Mouse (Mus musculus): ENCODE data around the gene 6030408B16Rik. TPM values are rescaled to one million over a fixed set of nuclear protein-coding genes. Genes with fewer than 3 reads are reported as not detected.

Gene 6030408B16Rik
- total RNA-seq, 4 experiments from 2014 or later: 0.49 to 0.91 (median 0.71) TPM

- DNase-seq: no peak
Measured at GRCm38 (mm10) chr15:101297988-101298387, 5.0 kb downstream of the 6030408B16Rik start.

GRCm38 (mm10) chr15:101298550-101298949 is 5.5 kb downstream of the 6030408B16Rik start:
- DNase-seq: no peak

- DNase-seq: no peak
Measured at GRCm38 (mm10) chr15:101299480-101299960, 6.5 kb downstream of the 6030408B16Rik start.

- no peak for DNase-seq
Measured at GRCm38 (mm10) chr15:101300128-101300527, 7.1 kb downstream of the 6030408B16Rik start.

- no peak for DNase-seq
Measured at GRCm38 (mm10) chr15:101302201-101302600, 9.2 kb downstream of the 6030408B16Rik start.

GRCm38 (mm10) chr15:101303830-101304229 is 10.8 kb downstream of the 6030408B16Rik start:
- no peak for DNase-seq

GRCm38 (mm10) chr15:101306459-101306858 is 13.4 kb downstream of the 6030408B16Rik start:
- DNase-seq: no peak

GRCm38 (mm10) chr15:101308440-101309348 is 15.7 kb downstream of the 6030408B16Rik start:
- no peak for DNase-seq

GRCm38 (mm10) chr15:101309493-101309892 is 16.5 kb downstream of the 6030408B16Rik start:
- no peak for DNase-seq

- DNase-seq: no peak
Measured at GRCm38 (mm10) chr15:101311087-101311770, 18.2 kb downstream of the 6030408B16Rik start.

- no peak for DNase-seq
Measured at GRCm38 (mm10) chr15:101312006-101312405, 19.0 kb downstream of the 6030408B16Rik start.

- no peak for DNase-seq
Measured at GRCm38 (mm10) chr15:101315378-101315777, 22.4 kb downstream of the 6030408B16Rik start.

GRCm38 (mm10) chr15:101315832-101316231 is 22.8 kb downstream of the 6030408B16Rik start:
- DNase-seq: peak; percentile 86

GRCm38 (mm10) chr15:101316279-101316912 is 23.4 kb downstream of the 6030408B16Rik start:
- DNase-seq: no peak

GRCm38 (mm10) chr15:101316913-101317813 is 24.2 kb downstream of the 6030408B16Rik start:
- DNase-seq: no peak

GRCm38 (mm10) chr15:101317814-101318500 is 24.9 kb downstream of the 6030408B16Rik start:
- DNase-seq: no peak

- peak; percentile 54 for DNase-seq
Measured at GRCm38 (mm10) chr15:101318889-101319765, 26.1 kb downstream of the 6030408B16Rik start.

- DNase-seq: no peak
Measured at GRCm38 (mm10) chr15:101320010-101320617, 27.1 kb downstream of the 6030408B16Rik start.

- peak; percentile 57 for DNase-seq
Measured at GRCm38 (mm10) chr15:101320618-101321041, 27.6 kb downstream of the 6030408B16Rik start.

Data from adrenal gland, adult 8-10 months (tissue).